Mouse (Mus musculus): ENCODE measurements at regions not wholly inside any gene's neighbourhood (a gene's known extent, or its start where the extent isn't known, plus 50 kb on each side); places are given as distances from the start of the nearest gene placed in this dataset.

DNA sequence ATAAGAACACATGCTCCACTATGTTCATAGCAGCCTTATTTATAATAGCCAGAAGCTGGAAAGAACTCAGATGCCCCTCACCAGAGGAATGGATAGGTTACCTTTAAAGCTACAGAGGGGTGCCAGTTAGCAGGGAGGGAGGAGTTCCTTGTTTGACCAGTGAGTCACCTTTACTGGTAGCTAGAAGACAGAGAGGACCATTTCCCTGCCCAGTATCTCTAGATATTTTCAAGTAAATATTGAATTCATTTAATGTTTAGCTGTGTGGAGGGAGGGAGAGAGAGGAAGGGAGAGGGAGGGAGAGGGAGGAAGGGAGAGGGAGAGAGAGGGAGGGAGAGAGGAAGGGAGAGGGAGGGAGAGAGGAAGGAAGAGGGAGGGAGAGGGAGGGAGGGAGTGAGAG is 77.3 kb upstream of the Gm10985 start:
- TF ChIP-seq CTCF (IDR thresholded peaks at IDR 0.05) (no peak), EP300 (IDR thresholded peaks at IDR 0.05) (no peak)

Data from lung, postnatal 0 days (tissue).